Mouse (Mus musculus) hindbrain, embryonic 11.5 days (tissue): Measurements from ENCODE around the gene Rabgap1l. TPM values are rescaled to one million over a fixed set of nuclear protein-coding genes. Genes with fewer than 3 reads are reported as not detected.

Experiments
- ATAC-seq: fragments of 200-750 bp; cut with Nextera tagmentation; 2 replicates; pipeline ENCODE4 v1.8.0; 2017; ENCODE audit warnings: mild to moderate bottlenecking, moderate TSS enrichment, moderate library complexity; ENCODE audit not compliant: low FRiP score
- DNase-seq: peaks from one replicate; pipeline ENCODE4 v3.0.0-alpha.2; 2015; ENCODE audit warnings: low spot score
- H3K27ac ChIP-seq: fragments of 300-500 bp; sonication (generic); 2 replicates; pipeline ENCODE4 v1.5.1; 2014; ENCODE audit warnings: mild to moderate bottlenecking, low read depth, low read length
- H3K27me3 ChIP-seq: fragments of 300-500 bp; sonication (generic); 2 replicates; pipeline ENCODE4 v1.6.1; 2014; ENCODE audit warnings: mild to moderate bottlenecking, low read length, moderate library complexity, mixed read lengths; ENCODE audit not compliant: control insufficient read depth, insufficient read depth
- H3K36me3 ChIP-seq: fragments of 300-500 bp; sonication (generic); 2 replicates; pipeline ENCODE4 v1.6.1; 2014; ENCODE audit warnings: mild to moderate bottlenecking, low read length, moderate library complexity, mixed read lengths; ENCODE audit not compliant: control insufficient read depth, insufficient read depth
- H3K4me1 ChIP-seq: fragments of 300-500 bp; sonication (generic); replicated peaks from 2 replicates; pipeline ENCODE4 v1.6.1; 2014; ENCODE audit warnings: low read length, mixed read lengths; ENCODE audit not compliant: control insufficient read depth, insufficient read depth
- H3K4me2 ChIP-seq: fragments of 300-500 bp; sonication (generic); replicated peaks from 2 replicates; pipeline ENCODE4 v1.6.1; 2014; ENCODE audit warnings: mild to moderate bottlenecking, low read depth, low read length
- H3K4me3 ChIP-seq: fragments of 300-500 bp; sonication (generic); 2 replicates; pipeline ENCODE4 v1.5.1; 2014; ENCODE audit warnings: low read depth, low read length
- H3K9ac ChIP-seq: fragments of 300-500 bp; sonication (generic); 2 replicates; pipeline ENCODE4 v1.6.1; 2014; ENCODE audit warnings: low read depth, low read length
- H3K9me3 ChIP-seq: fragments of 300-500 bp; sonication (generic); 2 replicates; pipeline ENCODE4 v1.6.1; 2016; ENCODE audit warnings: low read length; ENCODE audit not compliant: control insufficient read depth
- WGBS: fragments of 180-500 bp; shearing (Covaris S2); extraction: QIAGEN DNeasy Blood & Tissue Kit; methylation state at CpG from one replicate; pipeline ENCODE4 v1.1.7; 2014; 5-methylcytosine and 5-hydroxymethylcytosine counted together
- polyA plus RNA-seq: library from polyadenylated mRNA; unstranded; fragments of >200 nt; fragmentation: Nextera tagmentation; extraction: Ambion mirVana; gene quantifications from 2 replicates; pipeline ENCODE4 v1.2.1, GENCODE M21; 2014

Rabgap1l gene
- polyA plus RNA-seq, 1 experiment from 2014 or later, result 20.0 TPM

- Histone ChIP-seq H3K9ac (no peak overlapping the region), H3K36me3 (no peaks in the 10 kb centered on the region), H3K27ac (no peak overlapping the region), H3K27me3 (no peaks in the 10 kb centered on the region), H3K9me3 (no peaks in the 10 kb centered on the region), H3K4me2 (no peak overlapping the region), H3K4me1 (no peaks in the 10 kb centered on the region), H3K4me3 (no peak overlapping the region)
- ATAC-seq (no peak), DNase-seq (no peak)
- 74% methylated on average over 7 of the region's 7 CpGs for WGBS
Measured at GRCm38 (mm10) chr1:160485028-160485427, 308.0 kb downstream of the Rabgap1l start.

- no peak for ATAC-seq
- Histone ChIP-seq H3K9me3 (no peaks in the 10 kb centered on the region), H3K4me2 (no peak overlapping the region), H3K9ac (no peak overlapping the region), H3K27me3 (no peaks in the 10 kb centered on the region), H3K36me3 (no peaks in the 10 kb centered on the region), H3K27ac (no peak overlapping the region), H3K4me1 (no peaks in the 10 kb centered on the region), H3K4me3 (no peak overlapping the region)
- DNase-seq, result no peak
- WGBS, result 96% methylated on average over 2 of the region's 2 CpGs
Measured at GRCm38 (mm10) chr1:160481643-160482042, 311.4 kb downstream of the Rabgap1l start.

- Histone ChIP-seq H3K27ac (no peak overlapping the region), H3K9ac (no peak overlapping the region), H3K27me3 (no peaks in the 10 kb centered on the region), H3K9me3 (no peaks in the 10 kb centered on the region), H3K36me3 (no peaks in the 10 kb centered on the region), H3K4me3 (no peak overlapping the region), H3K4me1 (no peaks in the 10 kb centered on the region), H3K4me2 (no peak overlapping the region)
- DNase-seq, result no peak
- no peak for ATAC-seq
Measured at GRCm38 (mm10) chr1:160467443-160467842, 325.6 kb downstream of the Rabgap1l start.

- ATAC-seq, result no peak
- Histone ChIP-seq H3K4me1 (no peaks in the 10 kb centered on the region), H3K9me3 (no peaks in the 10 kb centered on the region), H3K4me3 (no peak overlapping the region), H3K36me3 (no peaks in the 10 kb centered on the region), H3K27ac (no peak overlapping the region), H3K9ac (no peak overlapping the region), H3K27me3 (no peaks in the 10 kb centered on the region), H3K4me2 (no peak overlapping the region)
- no peak for DNase-seq
Measured at GRCm38 (mm10) chr1:160465186-160465585, 327.8 kb downstream of the Rabgap1l start.

- no peak for DNase-seq
- H3K36me3 ChIP-seq, result no peaks in the 10 kb centered on the region
- no peaks in the 10 kb centered on the region for H3K27me3 ChIP-seq
- no peaks in the 10 kb centered on the region for H3K9me3 ChIP-seq
- H3K9ac ChIP-seq, result no peak overlapping the region
- no peak for ATAC-seq
- no peaks in the 10 kb centered on the region for H3K4me1 ChIP-seq
- H3K4me2 ChIP-seq, result no peak overlapping the region
- no peak overlapping the region for H3K4me3 ChIP-seq
- no peak overlapping the region for H3K27ac ChIP-seq
Measured at GRCm38 (mm10) chr1:160464148-160464547, 328.9 kb downstream of the Rabgap1l start.

- H3K9me3 ChIP-seq, result no peaks in the 10 kb centered on the region
- no peak overlapping the region for H3K4me3 ChIP-seq
- H3K27ac ChIP-seq, result no peak overlapping the region
- H3K4me2 ChIP-seq, result no peak overlapping the region
- H3K4me1 ChIP-seq, result no peaks in the 10 kb centered on the region
- no peaks in the 10 kb centered on the region for H3K27me3 ChIP-seq
- ATAC-seq, result no peak
- no peak overlapping the region for H3K9ac ChIP-seq
- H3K36me3 ChIP-seq, result no peaks in the 10 kb centered on the region
- no peak for DNase-seq
- 79% methylated on average over 1 of the region's 1 CpGs for WGBS
Measured at GRCm38 (mm10) chr1:160460346-160460745, 332.7 kb downstream of the Rabgap1l start.

GRCm38 (mm10) chr1:160451663-160452062 is 341.3 kb downstream of the Rabgap1l start:
- H3K27ac ChIP-seq, result no peak overlapping the region
- H3K9ac ChIP-seq, result no peak overlapping the region
- H3K4me3 ChIP-seq, result no peak overlapping the region
- no peak for DNase-seq
- no peaks in the 10 kb centered on the region for H3K27me3 ChIP-seq
- no peak overlapping the region for H3K4me2 ChIP-seq
- H3K4me1 ChIP-seq, result no peaks in the 10 kb centered on the region
- H3K36me3 ChIP-seq, result no peaks in the 10 kb centered on the region
- no peaks in the 10 kb centered on the region for H3K9me3 ChIP-seq
- WGBS, result 77% methylated on average over 2 of the region's 2 CpGs
- ATAC-seq, result no peak

GRCm38 (mm10) chr1:160448681-160449080 is 344.3 kb downstream of the Rabgap1l start:
- 60% methylated on average over 2 of the region's 2 CpGs for WGBS
- no peak overlapping the region for H3K4me3 ChIP-seq
- no peaks in the 10 kb centered on the region for H3K27me3 ChIP-seq
- H3K36me3 ChIP-seq, result no peaks in the 10 kb centered on the region
- ATAC-seq (no peak), DNase-seq (no peak)
- H3K4me2 ChIP-seq, result no peak overlapping the region
- no peak overlapping the region for H3K9ac ChIP-seq
- no peaks in the 10 kb centered on the region for H3K4me1 ChIP-seq
- H3K27ac ChIP-seq, result no peak overlapping the region
- H3K9me3 ChIP-seq, result no peaks in the 10 kb centered on the region

GRCm38 (mm10) chr1:160446823-160447222 is 346.2 kb downstream of the Rabgap1l start:
- no peaks in the 10 kb centered on the region for H3K9me3 ChIP-seq
- no peaks in the 10 kb centered on the region for H3K27me3 ChIP-seq
- 90% methylated on average over 1 of the region's 1 CpGs for WGBS
- H3K4me3 ChIP-seq, result no peak overlapping the region
- ATAC-seq (no peak), DNase-seq (no peak)
- H3K36me3 ChIP-seq, result no peaks in the 10 kb centered on the region
- H3K9ac ChIP-seq, result no peak overlapping the region
- no peak overlapping the region for H3K4me2 ChIP-seq
- H3K4me1 ChIP-seq, result no peaks in the 10 kb centered on the region
- H3K27ac ChIP-seq, result no peak overlapping the region
